Mouse (Mus musculus) left cerebral cortex, postnatal 25 days (tissue): ENCODE measurements at regions not wholly inside any gene's neighbourhood (a gene's known extent, or its start where the extent isn't known, plus 50 kb on each side); places are given as distances from the start of the nearest gene placed in this dataset.
A peak's percentile ranks its signal among the peaks of the same experiment; 100 is the strongest.

Source experiments
- DNase-seq, 2 experiments: peaks; one replicate each; pipeline ENCODE4 v3.0.0; 2022; ENCODE audit warnings: low spot score in 2 of 2, mixed read lengths in 1 of 2
- intact Hi-C: fragments of 180-260 bp; cut with DNase I; formaldehyde crosslinking; loops from one replicate; pipeline ENCODE4 v1.15.1; 2025

DNA sequence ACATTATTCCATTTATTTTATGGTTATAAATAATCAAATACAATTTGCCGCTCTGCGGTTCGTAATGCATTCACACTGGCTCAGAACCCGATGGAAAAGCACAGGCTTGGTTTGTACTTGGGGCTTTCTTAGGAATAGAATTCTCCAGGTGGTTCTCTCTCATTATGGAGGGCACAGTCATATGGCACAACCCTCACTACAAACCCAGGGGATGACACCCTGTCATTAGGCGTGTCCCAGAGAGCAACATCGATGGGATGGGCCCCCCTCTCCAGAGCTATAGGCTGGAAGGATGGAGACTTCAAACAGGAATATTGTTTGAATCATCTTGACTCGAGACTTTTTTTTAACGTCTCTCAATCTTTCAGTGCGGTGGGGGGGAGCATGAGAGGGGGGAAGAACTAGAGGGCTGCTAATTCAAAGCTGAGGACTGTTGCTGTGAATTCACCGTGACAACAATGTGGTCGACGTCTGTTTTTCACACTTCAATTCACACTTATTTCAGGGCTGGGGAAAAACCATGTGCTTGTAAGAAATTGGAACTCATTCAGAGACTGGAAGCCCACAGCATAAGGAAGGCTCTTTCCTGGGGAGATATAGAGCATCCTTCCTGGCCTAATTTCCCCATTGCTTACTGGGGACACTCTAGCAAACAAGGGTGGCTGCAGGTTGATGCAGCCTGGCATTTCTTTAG is 399.9 kb upstream of the Nrp1 start:
- no peak for DNase-seq
- intact Hi-C loops: no loop called here

DNA sequence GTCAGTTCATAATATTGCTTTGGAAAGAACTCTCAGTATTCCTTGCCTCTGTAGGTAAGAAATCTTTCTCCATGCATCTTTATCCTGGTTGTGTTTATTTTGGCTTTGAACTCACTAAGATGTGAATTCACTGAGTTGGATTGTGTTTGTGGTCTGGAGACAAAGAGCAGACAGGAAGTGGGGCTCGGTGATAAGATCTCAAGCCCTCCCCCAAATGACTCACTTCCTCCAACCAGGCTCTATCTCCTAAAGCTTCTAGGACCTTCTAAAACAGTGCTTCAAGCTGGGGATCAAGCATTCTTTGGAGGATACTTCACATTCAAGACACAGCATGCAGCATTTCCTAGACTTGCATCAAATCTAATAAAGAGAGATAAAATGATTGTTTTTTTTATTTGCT is 395.5 kb upstream of the Nrp1 start:
- intact Hi-C loops: no loop called here
- no peak for DNase-seq

- no peak for DNase-seq
- intact Hi-C loops: no loop called here
Measured at GRCm38 (mm10) chr8:127963625-127964024, 394.8 kb upstream of the Nrp1 start.

GRCm38 (mm10) chr8:127964801-127965200 is 393.6 kb upstream of the Nrp1 start:
- DNase-seq: no peak
- intact Hi-C loops: no loop called here

DNA sequence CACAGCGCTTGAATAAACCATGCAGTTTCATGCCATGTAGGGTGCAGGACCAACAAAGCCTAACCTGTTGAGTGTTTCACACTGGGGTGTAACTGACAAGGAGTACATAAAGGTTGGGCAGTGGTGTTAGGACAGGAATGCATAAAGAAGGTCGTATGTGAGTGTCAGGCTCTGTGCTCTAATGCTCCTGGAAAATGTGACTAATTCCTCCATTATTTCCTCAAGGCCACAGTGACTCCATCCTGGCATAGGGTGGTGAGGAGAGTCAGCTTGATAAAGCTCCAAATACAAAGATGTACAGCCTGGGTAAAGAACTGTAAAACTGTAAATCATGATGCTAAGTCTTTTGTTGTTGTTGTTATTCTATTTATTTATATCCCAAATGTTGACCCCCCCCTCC is 393.1 kb upstream of the Nrp1 start:
- DNase-seq: no peak
- intact Hi-C loops: no loop called here

- intact Hi-C loops: no loop called here
- DNase-seq: no peak
Measured at GRCm38 (mm10) chr8:127968026-127968425, 390.4 kb upstream of the Nrp1 start.

GRCm38 (mm10) chr8:127973194-127973593 is 385.2 kb upstream of the Nrp1 start:
- intact Hi-C loops: no loop called here
- DNase-seq: no peak

GRCm38 (mm10) chr8:127977746-127978145 is 380.7 kb upstream of the Nrp1 start:
- no peak for DNase-seq
- intact Hi-C loops: no loop called here

- no peak for DNase-seq
- intact Hi-C loops: no loop called here
Measured at GRCm38 (mm10) chr8:127979180-127980030, 379.0 kb upstream of the Nrp1 start.

DNA sequence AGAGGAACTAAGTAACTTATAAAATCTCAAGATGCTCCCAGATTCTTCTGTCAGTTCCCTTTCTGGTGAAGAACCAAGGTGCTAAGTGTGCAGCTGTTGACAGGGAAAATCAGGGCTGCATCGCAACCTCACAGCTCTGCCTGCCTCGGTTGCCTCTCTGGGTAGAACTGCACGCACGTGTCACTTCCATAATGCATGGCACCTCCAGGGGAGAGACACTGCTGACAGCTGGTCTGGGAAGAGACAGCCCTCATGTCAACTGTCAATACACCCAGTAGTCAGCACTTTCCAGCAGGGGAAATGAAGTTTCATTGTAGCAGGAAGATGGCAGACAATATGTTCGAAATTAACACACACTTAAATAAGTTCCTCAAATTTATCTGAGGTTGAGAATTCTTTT is 376.2 kb upstream of the Nrp1 start:
- no peak for DNase-seq
- intact Hi-C loops: no loop called here

GRCm38 (mm10) chr8:127985616-127986015 is 372.8 kb upstream of the Nrp1 start:
- intact Hi-C loops: no loop called here
- peak in 1 of 2 experiments; percentile 11 for DNase-seq

GRCm38 (mm10) chr8:127988887-127989286 is 369.5 kb upstream of the Nrp1 start:
- DNase-seq: peak in 1 of 2 experiments; percentile 18
- intact Hi-C loops: no loop called here

DNA sequence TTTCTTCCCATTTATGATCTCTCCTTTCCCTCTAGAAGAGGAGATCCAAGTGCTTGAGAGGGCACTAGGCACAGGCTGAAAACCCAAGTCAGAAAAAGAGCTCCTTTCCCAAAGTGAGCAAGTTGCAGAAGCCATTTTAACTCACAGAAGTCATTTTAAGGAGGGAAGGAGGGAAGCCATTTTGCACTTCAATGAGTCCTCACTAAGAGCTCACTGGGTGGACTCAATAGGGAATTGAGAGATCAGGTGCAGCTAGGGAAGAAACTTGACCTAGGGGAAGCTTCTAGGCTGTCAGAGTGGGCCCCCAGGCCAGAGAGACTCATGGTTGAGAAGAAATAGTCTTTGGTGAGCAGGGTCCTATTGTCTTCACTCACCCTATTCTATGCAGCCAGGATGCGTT is 363.5 kb upstream of the Nrp1 start:
- no peak for DNase-seq
- intact Hi-C loops: no loop called here

DNA sequence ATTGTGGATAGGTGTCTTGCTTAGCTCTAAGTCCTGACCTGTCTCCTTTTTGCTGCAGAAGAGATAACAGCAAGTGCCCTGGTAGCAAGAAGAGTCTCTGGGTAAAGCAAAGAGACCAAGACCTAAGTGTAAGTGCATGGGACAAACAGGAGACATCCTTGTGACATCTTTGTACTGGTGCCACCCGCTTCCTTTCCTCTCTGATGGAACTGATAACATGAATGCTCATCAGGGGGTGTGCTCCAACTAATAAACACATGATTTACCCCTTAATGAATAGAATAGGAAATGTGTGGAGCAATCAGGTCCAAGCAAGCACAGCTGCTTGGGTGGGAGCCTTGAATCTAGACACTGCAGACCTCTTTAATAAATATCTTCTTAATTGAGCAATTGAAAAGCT is 362.9 kb upstream of the Nrp1 start:
- DNase-seq: no peak

GRCm38 (mm10) chr8:128002386-128002785 is 356.0 kb upstream of the Nrp1 start:
- intact Hi-C loops: no loop called here

More for the DNA sequence above, 362.9 kb upstream of the Nrp1 start:
- intact Hi-C loops: no loop called here

GRCm38 (mm10) chr8:128002806-128003205 is 355.6 kb upstream of the Nrp1 start:
- no peak for DNase-seq
- intact Hi-C loops: no loop called here

More at GRCm38 (mm10) chr8:128002386-128002785, 356.0 kb upstream of the Nrp1 start:
- DNase-seq: no peak

DNA sequence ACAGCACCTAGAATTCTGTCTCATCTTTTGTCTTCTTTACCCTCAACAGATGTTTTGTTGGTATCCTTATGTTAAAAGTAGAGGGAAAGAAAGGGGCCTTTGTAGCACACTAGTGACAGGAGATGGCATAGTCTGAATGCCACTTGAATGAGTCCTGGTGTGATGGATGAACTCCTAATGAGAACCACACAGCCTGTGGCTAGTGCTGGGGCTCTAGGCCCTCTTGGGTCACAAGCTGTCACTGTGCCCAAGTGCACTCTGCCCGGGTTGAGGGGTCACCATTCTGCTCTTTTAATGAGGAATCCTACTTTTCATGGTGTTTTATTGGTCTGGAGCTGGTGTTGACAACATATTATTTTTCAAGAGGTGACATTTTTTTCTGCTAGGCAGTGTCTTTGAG is 355.0 kb upstream of the Nrp1 start:
- intact Hi-C loops: no loop called here
- DNase-seq: no peak

GRCm38 (mm10) chr8:128003881-128004286 is 354.5 kb upstream of the Nrp1 start:
- peak; percentile 16 to 63 for DNase-seq
- intact Hi-C loops: no loop called here

DNA sequence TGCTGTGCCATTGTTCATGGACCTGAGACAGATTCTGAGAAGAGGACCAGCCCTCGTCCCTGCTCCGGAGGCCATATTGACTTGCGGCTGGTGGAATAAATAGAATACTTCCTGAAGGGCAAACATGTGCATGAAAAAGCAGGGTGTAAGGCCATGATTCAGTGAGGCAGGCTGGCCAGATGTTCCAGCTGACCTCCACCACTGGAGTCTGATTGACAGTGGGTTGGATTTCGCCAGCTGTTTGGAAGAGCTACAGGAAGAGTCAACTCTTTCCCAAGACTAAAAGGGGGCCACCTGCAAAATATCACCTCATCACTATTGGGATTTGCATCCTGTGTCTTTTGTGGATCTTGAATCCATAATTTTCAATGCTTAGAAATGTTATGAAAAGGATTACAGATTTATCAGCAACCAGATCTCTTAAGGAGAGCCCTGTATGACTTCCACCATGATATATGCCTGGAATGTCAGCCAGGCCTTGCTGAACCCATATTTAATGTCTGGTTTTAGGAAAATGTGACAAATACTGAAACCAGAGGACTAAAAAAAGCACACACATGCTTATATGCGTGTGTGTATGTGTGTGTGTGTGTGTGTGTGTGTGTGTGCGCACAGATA is 348.9 kb upstream of the Nrp1 start:
- no peak for DNase-seq
- intact Hi-C loops: no loop called here

- no peak for DNase-seq
- intact Hi-C loops: no loop called here
Measured at GRCm38 (mm10) chr8:128017171-128017570, 341.2 kb upstream of the Nrp1 start.

- intact Hi-C loops: no loop called here
Measured at GRCm38 (mm10) chr8:128023661-128024060, 334.7 kb upstream of the Nrp1 start.

More at GRCm38 (mm10) chr8:128023661-128024060, 334.7 kb upstream of the Nrp1 start:
- no peak for DNase-seq
